Mouse (Mus musculus): ENCODE results near the gene Cotl1.

GRCm38 (mm10) chr8:119844577-119844976 is 4.2 kb upstream of the Cotl1 start:
- no peak for TF ChIP-seq FLI1 (IDR thresholded peaks at IDR 0.05; ENCODE audit: low read length)
- TF ChIP-seq GATA1 (IDR thresholded peaks at IDR 0.05; ENCODE audit: borderline replicate concordance, low read length), result no peak

All from megakaryocyte, embryonic 14.5 days (primary cell).